Mouse (Mus musculus): ENCODE measurements around the gene Lrrc63. TPM values are rescaled to one million over a fixed set of nuclear protein-coding genes. Genes with fewer than 3 reads are reported as not detected.

The Lrrc63 gene
- polyA plus RNA-seq, 1 experiment: not detected

DNA sequence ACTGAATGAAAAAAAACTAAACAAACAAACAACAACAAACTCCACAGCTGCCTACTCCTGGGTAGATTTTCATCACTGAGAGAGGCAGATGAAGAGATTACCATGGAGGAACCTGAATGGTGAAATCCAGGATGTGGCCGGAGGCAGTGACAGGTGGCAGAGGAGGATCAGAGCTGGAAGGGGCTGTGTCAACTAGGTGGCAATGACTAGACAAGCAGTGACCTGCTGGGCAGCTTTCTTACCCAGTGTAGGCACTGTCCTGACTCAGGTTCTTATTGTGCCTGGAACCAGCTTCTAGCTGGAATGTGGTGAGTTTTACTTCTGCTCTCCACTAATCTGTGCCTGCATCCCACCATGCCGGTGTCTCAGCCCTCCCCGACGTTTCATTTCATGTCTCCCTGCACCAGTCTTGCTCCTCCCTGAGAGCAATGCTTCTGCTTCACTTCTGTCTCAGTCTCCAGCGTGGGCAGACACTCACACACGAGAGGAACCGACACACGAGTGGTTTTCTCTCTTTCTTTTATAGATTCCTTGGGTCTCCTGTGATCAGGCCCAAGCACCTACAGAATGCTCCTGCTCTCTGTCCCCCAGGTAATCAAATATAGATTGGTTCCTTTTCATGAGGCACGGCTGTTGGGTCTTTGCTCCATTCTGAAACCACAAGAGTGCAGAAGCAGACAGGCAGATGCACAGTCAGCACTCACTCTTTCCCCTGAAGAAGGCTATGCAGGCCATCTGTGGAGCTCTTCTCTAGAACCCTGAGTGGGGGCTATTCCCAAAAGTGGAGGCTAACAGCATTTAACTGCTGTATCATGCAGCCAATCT is 44.3 kb upstream of the Lrrc63 start:
- TF ChIP-seq CTCF (IDR thresholded peaks at IDR 0.05; ENCODE audit: control insufficient read depth, insufficient read depth, low read length) (no peak), POLR2A (IDR thresholded peaks at IDR 0.05; ENCODE audit: borderline replicate concordance, control insufficient read depth, low read depth, low read length) (no peak)
- WGBS: 20% methylated on average over 9 of the region's 9 CpGs
- Histone ChIP-seq H3K4me3 (replicated peaks; ENCODE audit: control insufficient read depth, low read depth, low read length) (peak overlapping the region; percentile 29), H3K4me1 (ENCODE audit: control insufficient read depth, insufficient read depth, low read length) (peaks cover 11% of the 10 kb centered on the region; the same call in 1 of the 2 replicates), H3K27ac (ENCODE audit: control insufficient read depth, insufficient read depth, low read depth, low read length, poor library complexity) (peak overlapping the region; percentile 89)

DNA sequence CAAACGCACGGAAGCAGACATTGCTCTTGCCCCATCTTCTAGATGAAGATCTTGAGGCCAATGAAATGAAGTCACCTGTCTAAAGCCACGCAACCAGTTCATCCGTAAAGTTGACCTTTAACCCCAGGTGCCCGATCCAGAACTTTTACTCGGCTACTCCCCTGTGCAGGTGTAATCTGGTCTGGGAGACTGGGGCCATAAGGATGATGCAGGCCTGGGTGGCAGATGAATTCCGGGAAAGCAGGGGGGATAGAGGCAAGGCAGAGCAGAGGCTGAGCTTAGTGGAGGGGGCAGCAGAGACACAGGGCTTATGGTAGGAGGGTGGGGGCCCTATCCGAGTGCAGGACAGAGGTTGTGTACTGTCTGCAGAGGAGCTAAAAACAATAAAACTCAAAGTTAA is 43.6 kb upstream of the Lrrc63 start:
- no peak overlapping the region for H3K4me3 ChIP-seq (replicated peaks; ENCODE audit: control insufficient read depth, low read depth, low read length)
- 76% methylated on average over 8 of the region's 8 CpGs for WGBS
- peaks cover 11% of the 10 kb centered on the region; the same call in 1 of the 2 replicates for H3K4me1 ChIP-seq (ENCODE audit: control insufficient read depth, insufficient read depth, low read length)
- TF ChIP-seq POLR2A (IDR thresholded peaks at IDR 0.05; ENCODE audit: borderline replicate concordance, control insufficient read depth, low read depth, low read length) (no peak), CTCF (IDR thresholded peaks at IDR 0.05; ENCODE audit: control insufficient read depth, insufficient read depth, low read length) (no peak)
- peak overlapping the region; percentile 8 for H3K27ac ChIP-seq (ENCODE audit: control insufficient read depth, insufficient read depth, low read depth, low read length, poor library complexity)

DNA sequence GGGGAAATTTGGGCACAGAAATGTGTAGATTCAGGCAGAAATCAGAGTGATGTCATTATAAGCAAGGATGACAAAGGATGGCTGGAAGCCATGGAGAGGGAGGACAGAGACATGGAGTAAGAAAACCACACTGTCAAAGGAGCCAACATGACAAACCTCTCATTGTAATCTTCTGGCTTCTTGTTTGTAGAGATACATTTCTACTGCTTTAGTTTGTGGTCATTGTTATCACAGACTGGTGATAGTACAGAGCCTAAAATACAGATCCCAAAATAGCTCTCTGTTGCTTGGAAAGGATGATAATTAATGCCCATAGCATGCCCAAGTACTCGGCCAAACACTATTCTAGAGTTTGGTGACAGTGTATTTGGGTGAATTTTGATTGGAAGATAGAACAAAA is 39.9 kb upstream of the Lrrc63 start:
- Histone ChIP-seq H3K27ac (ENCODE audit: control insufficient read depth, insufficient read depth, low read depth, low read length, poor library complexity) (no peak overlapping the region), H3K4me1 (ENCODE audit: control insufficient read depth, insufficient read depth, low read length) (peaks cover 13% of the 10 kb centered on the region), H3K4me3 (replicated peaks; ENCODE audit: control insufficient read depth, low read depth, low read length) (no peak overlapping the region)
- 44% methylated on average over 1 of the region's 1 CpGs for WGBS
- no peak for TF ChIP-seq CTCF (IDR thresholded peaks at IDR 0.05; ENCODE audit: control insufficient read depth, insufficient read depth, low read length)

DNA sequence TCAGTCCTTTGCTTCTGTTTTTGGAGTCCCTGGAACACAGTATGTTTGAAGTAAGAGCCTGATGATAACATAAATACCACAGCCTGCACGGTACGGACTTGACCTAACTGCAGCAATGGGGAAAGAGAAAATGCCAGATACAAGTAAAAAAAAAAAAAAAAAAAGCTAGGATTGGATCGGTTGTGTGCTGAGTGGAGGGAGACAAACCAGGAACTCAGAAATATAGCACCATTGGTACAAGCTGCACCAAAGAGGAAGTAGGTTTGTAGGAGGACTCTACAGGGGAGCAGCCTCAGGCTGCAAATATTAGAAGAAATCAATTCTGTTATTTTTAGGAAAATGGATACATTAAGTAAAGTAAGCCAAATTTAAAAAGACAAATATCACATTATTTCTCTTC is 37.8 kb upstream of the Lrrc63 start:
- Histone ChIP-seq H3K4me3 (replicated peaks; ENCODE audit: control insufficient read depth, low read depth, low read length) (no peak overlapping the region), H3K4me1 (ENCODE audit: control insufficient read depth, insufficient read depth, low read length) (peaks cover 9% of the 10 kb centered on the region), H3K27ac (ENCODE audit: control insufficient read depth, insufficient read depth, low read depth, low read length, poor library complexity) (no peak overlapping the region)
- TF ChIP-seq CTCF (IDR thresholded peaks at IDR 0.05; ENCODE audit: control insufficient read depth, insufficient read depth, low read length) (no peak), POLR2A (IDR thresholded peaks at IDR 0.05; ENCODE audit: borderline replicate concordance, control insufficient read depth, low read depth, low read length) (no peak)
- WGBS: 2% methylated on average over 3 of the region's 3 CpGs

DNA sequence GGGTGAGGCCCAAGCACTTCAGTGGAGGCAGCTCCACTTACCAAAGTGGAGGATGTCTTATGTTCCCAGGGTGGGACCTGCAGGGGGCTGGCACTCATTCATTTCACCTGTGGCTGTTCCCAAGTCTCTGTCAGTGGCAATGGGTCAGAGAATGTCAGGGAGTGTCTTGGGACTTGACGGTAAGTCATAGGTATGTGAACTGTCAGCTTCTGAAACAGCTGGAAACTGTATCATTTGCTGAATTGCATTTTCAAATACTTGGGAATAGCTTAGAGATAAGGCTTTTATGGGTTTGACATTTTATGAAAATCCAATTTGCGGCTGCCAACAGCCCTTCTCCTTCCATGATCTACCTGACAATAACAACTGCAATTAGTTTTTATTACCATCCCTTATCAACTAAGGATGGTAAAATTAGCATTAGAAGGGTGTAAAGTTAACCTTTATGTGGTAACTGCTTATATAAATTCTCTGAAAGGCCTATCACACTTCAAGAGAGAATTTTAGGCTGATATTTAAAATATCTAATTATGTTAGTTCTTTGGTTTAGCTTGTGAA is 35.0 kb upstream of the Lrrc63 start:
- TF ChIP-seq CTCF (IDR thresholded peaks at IDR 0.05; ENCODE audit: control insufficient read depth, insufficient read depth, low read length) (no peak), POLR2A (IDR thresholded peaks at IDR 0.05; ENCODE audit: borderline replicate concordance, control insufficient read depth, low read depth, low read length) (no peak)
- WGBS: 87% methylated on average over 2 of the region's 2 CpGs
- Histone ChIP-seq H3K4me1 (ENCODE audit: control insufficient read depth, insufficient read depth, low read length) (peaks cover 4% of the 10 kb centered on the region), H3K27ac (ENCODE audit: control insufficient read depth, insufficient read depth, low read depth, low read length, poor library complexity) (no peak overlapping the region), H3K4me3 (replicated peaks; ENCODE audit: control insufficient read depth, low read depth, low read length) (no peak overlapping the region)

DNA sequence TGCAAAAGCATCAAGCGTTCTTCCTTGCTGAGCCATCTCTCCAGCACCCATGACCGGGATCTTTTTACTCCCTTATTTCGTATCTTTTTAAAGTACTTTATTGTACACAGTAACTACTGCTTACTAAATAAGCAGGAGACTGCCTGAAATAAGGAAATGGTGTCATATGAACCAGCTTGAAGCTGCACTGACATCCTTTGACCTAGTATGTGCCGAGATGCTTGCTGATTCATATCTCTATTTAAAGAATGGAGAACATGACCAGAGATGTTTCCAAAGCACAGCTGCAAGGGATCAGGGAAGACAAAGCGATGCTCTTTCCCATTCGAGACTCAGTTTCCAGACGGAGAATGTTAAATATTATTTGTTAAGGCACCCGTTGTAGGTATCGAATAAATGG is 33.7 kb upstream of the Lrrc63 start:
- H3K4me3 ChIP-seq (replicated peaks; ENCODE audit: control insufficient read depth, low read depth, low read length): no peak overlapping the region
- TF ChIP-seq POLR2A (IDR thresholded peaks at IDR 0.05; ENCODE audit: borderline replicate concordance, control insufficient read depth, low read depth, low read length) (no peak), CTCF (IDR thresholded peaks at IDR 0.05; ENCODE audit: control insufficient read depth, insufficient read depth, low read length) (no peak)
- peaks cover 4% of the 10 kb centered on the region for H3K4me1 ChIP-seq (ENCODE audit: control insufficient read depth, insufficient read depth, low read length)
- 80% methylated on average over 9 of the region's 9 CpGs for WGBS
- peak overlapping the region; percentile 28; the same call in 1 of the 2 replicates for H3K27ac ChIP-seq (ENCODE audit: control insufficient read depth, insufficient read depth, low read depth, low read length, poor library complexity)

DNA sequence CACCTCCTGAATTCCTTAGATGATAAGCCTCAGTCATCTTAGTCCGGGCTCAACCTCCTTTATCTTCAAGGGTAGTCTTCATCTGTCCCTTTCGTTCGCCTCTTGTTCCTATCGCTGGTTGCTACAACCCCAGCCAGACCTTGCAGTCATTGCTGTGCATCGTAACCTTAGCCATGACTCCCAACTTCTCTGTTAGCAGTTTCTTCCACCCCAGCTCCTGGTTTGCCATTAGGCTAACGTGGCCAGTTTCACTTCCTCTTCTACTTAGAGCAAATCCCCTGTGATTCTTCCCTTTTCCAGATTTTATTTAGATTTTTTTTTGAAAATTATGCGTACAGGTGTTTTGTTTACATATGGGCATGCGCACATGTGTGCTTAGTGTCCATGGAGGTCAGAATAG is 33.2 kb upstream of the Lrrc63 start:
- H3K27ac ChIP-seq (ENCODE audit: control insufficient read depth, insufficient read depth, low read depth, low read length, poor library complexity): peak overlapping the region; percentile 28; the same call in 1 of the 2 replicates
- 54% methylated on average over 8 of the region's 8 CpGs for WGBS
- TF ChIP-seq POLR2A (IDR thresholded peaks at IDR 0.05; ENCODE audit: borderline replicate concordance, control insufficient read depth, low read depth, low read length) (no peak), CTCF (IDR thresholded peaks at IDR 0.05; ENCODE audit: control insufficient read depth, insufficient read depth, low read length) (no peak)
- peaks cover under 1% of the 10 kb centered on the region for H3K4me1 ChIP-seq (ENCODE audit: control insufficient read depth, insufficient read depth, low read length)
- no peak overlapping the region for H3K4me3 ChIP-seq (replicated peaks; ENCODE audit: control insufficient read depth, low read depth, low read length)

DNA sequence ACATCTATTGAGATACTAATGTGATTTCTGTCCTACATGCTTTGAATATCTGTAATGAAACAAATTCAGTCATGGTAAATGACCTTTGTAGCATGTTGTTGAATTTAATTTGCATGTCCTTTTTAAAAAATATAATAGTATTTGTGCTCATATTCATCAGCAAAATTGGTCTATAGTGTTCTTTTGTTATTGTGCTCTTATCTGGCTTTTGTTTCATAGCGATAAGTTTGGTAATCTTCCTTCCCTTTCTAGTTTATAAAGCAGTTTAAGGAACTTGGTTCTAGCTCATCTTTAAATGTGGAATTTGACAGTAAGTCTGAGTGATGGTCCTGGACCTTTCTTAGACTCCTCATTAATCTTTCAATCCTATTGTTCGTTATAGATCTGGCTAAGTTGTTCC is 28.7 kb upstream of the Lrrc63 start:
- no peak overlapping the region for H3K27ac ChIP-seq (ENCODE audit: control insufficient read depth, insufficient read depth, low read depth, low read length, poor library complexity)
- WGBS: 51% methylated on average over 2 of the region's 2 CpGs
- TF ChIP-seq CTCF (IDR thresholded peaks at IDR 0.05; ENCODE audit: control insufficient read depth, insufficient read depth, low read length) (no peak), POLR2A (IDR thresholded peaks at IDR 0.05; ENCODE audit: borderline replicate concordance, control insufficient read depth, low read depth, low read length) (no peak)
- H3K4me1 ChIP-seq (ENCODE audit: control insufficient read depth, insufficient read depth, low read length): no peaks in the 10 kb centered on the region; the same call in 1 of the 2 replicates
- H3K4me3 ChIP-seq (replicated peaks; ENCODE audit: control insufficient read depth, low read depth, low read length): no peak overlapping the region

All from bone marrow, adult 2 months (tissue).